Mouse (Mus musculus) C2C12 (cell line): ENCODE measurements around the gene Mgat4d. TPM values are rescaled to one million over a fixed set of nuclear protein-coding genes. Genes with fewer than 3 reads are reported as not detected.

ENCODE experiments used
- H3K27me3 ChIP-seq: one replicate; pipeline ENCODE4 v1.6.1; 2011; ENCODE audit not compliant: control insufficient read depth, insufficient read depth, insufficient read length
- H3K36me3 ChIP-seq: one replicate; pipeline ENCODE4 v1.6.1; 2011; ENCODE audit not compliant: control insufficient read depth, insufficient read depth
- H3K4me3 ChIP-seq: one replicate; pipeline ENCODE4 v1.5.1; 2011; ENCODE audit warnings: mild to moderate bottlenecking, control low read depth; ENCODE audit not compliant: poor library complexity, insufficient read depth, severe bottlenecking
- H3K79me2 ChIP-seq: one replicate; pipeline ENCODE4 v1.6.1; 2011; ENCODE audit not compliant: control insufficient read depth, insufficient read depth
- H3K79me3 ChIP-seq: one replicate; pipeline ENCODE4 v1.6.1; 2011; ENCODE audit warnings: low read depth, control low read depth
- H3ac ChIP-seq: one replicate; pipeline ENCODE3; 2011; ENCODE audit warnings: low read depth; ENCODE audit not compliant: control insufficient read depth, insufficient read length
- CEBPB ChIP-seq: IDR thresholded peaks from one replicate; pipeline ENCODE4 v1.6.1; 2011; ENCODE audit warnings: low read depth, mild to moderate bottlenecking, control low read depth, moderate library complexity
- CTCF ChIP-seq: IDR thresholded peaks from one replicate; pipeline ENCODE4 v1.5.1; 2011; ENCODE audit not compliant: control insufficient read depth, insufficient read depth, insufficient read length
- FOSL1 ChIP-seq: IDR thresholded peaks from one replicate; pipeline ENCODE4 v1.8.0; 2011; ENCODE audit warnings: mild to moderate bottlenecking, low read length; ENCODE audit not compliant: poor library complexity, insufficient read depth, severe bottlenecking
- MAX ChIP-seq: IDR thresholded peaks from one replicate; pipeline ENCODE4 v1.6.1; 2011; ENCODE audit warnings: mild to moderate bottlenecking, control low read depth
- MYOD1 ChIP-seq: IDR thresholded peaks from one replicate; pipeline ENCODE4 v1.6.1; 2011; ENCODE audit warnings: low read depth; ENCODE audit not compliant: control insufficient read depth, insufficient read length
- MYOG ChIP-seq: IDR thresholded peaks from one replicate; pipeline ENCODE4 v1.6.1; 2011; ENCODE audit not compliant: control insufficient read depth, insufficient read length; ENCODE audit errors: extremely low read depth
- USF1 ChIP-seq: IDR thresholded peaks from one replicate; pipeline ENCODE4 v1.6.1; 2011; ENCODE audit warnings: low read depth, mild to moderate bottlenecking, control low read depth, moderate library complexity
- polyA plus RNA-seq: library from polyadenylated mRNA; unstranded; fragments of >200 nt; fragmentation: generic; extraction: Trizol; gene quantifications from one replicate; pipeline ENCODE4 v1.2.1, GENCODE M21; 2012; ENCODE audit warnings: missing spikeins

Mgat4d gene
- polyA plus RNA-seq, 1 experiment: not detected

- peaks cover 19% of the 10 kb centered on the region for H3K36me3 ChIP-seq
- H3K79me3 ChIP-seq: no peaks in the 10 kb centered on the region
- no peak overlapping the region for H3K4me3 ChIP-seq
- H3ac ChIP-seq: no peak overlapping the region
- no peaks in the 10 kb centered on the region for H3K27me3 ChIP-seq
- H3K79me2 ChIP-seq: no peaks in the 10 kb centered on the region
- no peak for TF ChIP-seq MAX
Observed at GRCm38 (mm10) chr8:83320543-83320942, 27.7 kb upstream of the Mgat4d start.

- Histone ChIP-seq H3K79me3 (no peaks in the 10 kb centered on the region), H3ac (no peak overlapping the region), H3K36me3 (peaks cover 7% of the 10 kb centered on the region), H3K79me2 (no peaks in the 10 kb centered on the region), H3K27me3 (no peaks in the 10 kb centered on the region), H3K4me3 (no peak overlapping the region)
- no peak for TF ChIP-seq FOSL1
- no peak for TF ChIP-seq CEBPB
- no peak for TF ChIP-seq USF1
- TF ChIP-seq CTCF: no peak
- no peak for TF ChIP-seq MYOD1
- TF ChIP-seq MAX: no peak
- no peak for TF ChIP-seq MYOG
Observed at GRCm38 (mm10) chr8:83322374-83322773, 25.9 kb upstream of the Mgat4d start.

GRCm38 (mm10) chr8:83323056-83323455 is 25.2 kb upstream of the Mgat4d start:
- Histone ChIP-seq H3K79me2 (no peaks in the 10 kb centered on the region), H3K27me3 (no peaks in the 10 kb centered on the region), H3K79me3 (no peaks in the 10 kb centered on the region), H3ac (no peak overlapping the region), H3K4me3 (no peak overlapping the region), H3K36me3 (peaks cover 7% of the 10 kb centered on the region)
- TF ChIP-seq FOSL1: no peak
- no peak for TF ChIP-seq USF1

GRCm38 (mm10) chr8:83327889-83328288 is 20.4 kb upstream of the Mgat4d start:
- TF ChIP-seq CEBPB (no peak), CTCF (no peak), USF1 (no peak), MAX (no peak), MYOG (no peak), MYOD1 (no peak), FOSL1 (no peak)
- H3K27me3 ChIP-seq: no peaks in the 10 kb centered on the region
- no peak overlapping the region for H3ac ChIP-seq
- H3K4me3 ChIP-seq: no peak overlapping the region
- H3K36me3 ChIP-seq: no peaks in the 10 kb centered on the region
- H3K79me3 ChIP-seq: no peaks in the 10 kb centered on the region
- no peaks in the 10 kb centered on the region for H3K79me2 ChIP-seq

GRCm38 (mm10) chr8:83331567-83331898 is 16.7 kb upstream of the Mgat4d start:
- H3K27me3 ChIP-seq: peaks cover 3% of the 10 kb centered on the region
- H3K4me3 ChIP-seq: peak overlapping the region; percentile 78
- no peaks in the 10 kb centered on the region for H3K79me3 ChIP-seq
- no peaks in the 10 kb centered on the region for H3K36me3 ChIP-seq
- TF ChIP-seq USF1 (peak; percentile 42), MYOG (no peak), CTCF (no peak), MAX (no peak), MYOD1 (peak; percentile 22), FOSL1 (no peak)
- H3K79me2 ChIP-seq: no peaks in the 10 kb centered on the region
- H3ac ChIP-seq: no peak overlapping the region

- Histone ChIP-seq H3ac (peak within 1 kb of the TSS; percentile 94), H3K79me3 (no peaks in the 10 kb centered on the region), H3K79me2 (no peaks in the 10 kb centered on the region), H3K4me3 (peak within 1 kb of the TSS; percentile 78), H3K36me3 (no peaks in the 10 kb centered on the region), H3K27me3 (peaks cover 3% of the 10 kb centered on the region)
- no peak for TF ChIP-seq USF1
- no peak for TF ChIP-seq MYOD1
- TF ChIP-seq FOSL1: no peak
- TF ChIP-seq MAX: no peak
- TF ChIP-seq CTCF: no peak
- no peak for TF ChIP-seq MYOG
- no peak for TF ChIP-seq CEBPB
Observed at GRCm38 (mm10) chr8:83331899-83332697, 16.2 kb upstream of the Mgat4d start, which contains the start of gene Elmod2. Gene Elmod2, minus strand, starts transcription at chr8:83332486.
